Mouse (Mus musculus) kidney, adult 2 months (tissue): ENCODE measurements around the gene Calml4. TPM values are rescaled to one million over a fixed set of nuclear protein-coding genes. Genes with fewer than 3 reads are reported as not detected.

Experiments used
- DNase-seq: peaks from one replicate; pipeline ENCODE4 v3.0.0; 2021
- H3K27ac ChIP-seq: fragments of 200-500 bp; 2 replicates; pipeline ENCODE4 v1.5.1; 2012; ENCODE audit warnings: low read depth, low read length, control low read depth, inconsistent platforms; ENCODE audit not compliant: insufficient read depth
- H3K27me3 ChIP-seq: fragments of 200-500 bp; replicated peaks from 2 replicates; pipeline ENCODE4 v1.6.1; 2012; ENCODE audit warnings: mild to moderate bottlenecking, moderate library complexity, low read length, inconsistent platforms; ENCODE audit not compliant: control insufficient read depth, insufficient read depth
- H3K36me3 ChIP-seq: fragments of 200-500 bp; 2 replicates; pipeline ENCODE4 v1.6.1; 2012; ENCODE audit warnings: mild to moderate bottlenecking, moderate library complexity, low read length, inconsistent platforms; ENCODE audit not compliant: control insufficient read depth, insufficient read depth
- H3K4me1 ChIP-seq: fragments of 200-500 bp; 2 replicates; pipeline ENCODE4 v1.6.1; 2011; ENCODE audit warnings: low read length; ENCODE audit not compliant: control insufficient read depth, insufficient read depth
- H3K4me3 ChIP-seq: fragments of 200-500 bp; 2 replicates; pipeline ENCODE4 v1.5.1; 2011; ENCODE audit warnings: mild to moderate bottlenecking, low read depth, low read length, control low read depth; ENCODE audit not compliant: insufficient read depth
- CTCF ChIP-seq: fragments of 200-500 bp; conservative IDR thresholded peaks from 2 replicates; pipeline ENCODE4 v1.5.1; 2011; ENCODE audit warnings: low read depth, mild to moderate bottlenecking, control low read depth, low read length, moderate library complexity, mixed read lengths; ENCODE audit not compliant: insufficient read depth, insufficient read length
- POLR2A ChIP-seq: fragments of 200-500 bp; IDR thresholded peaks from one replicate; pipeline ENCODE4 v1.6.1; 2011; ENCODE audit warnings: low read depth, low read length, control low read depth
- WGBS: fragments of 180-500 bp; shearing (Covaris S2); methylation state at CpG from one replicate; pipeline ENCODE4 v1.1.7; 2018; 5-methylcytosine and 5-hydroxymethylcytosine counted together
- polyA plus RNA-seq: library from polyadenylated mRNA; depleted of rRNA; stranded (reverse); fragments of >200 nt; gene quantifications from 2 replicates; pipeline ENCODE4 v1.2.3, GENCODE M21; 2012

Calml4 gene
- polyA plus RNA-seq, 1 experiment, result 296 TPM

- Histone ChIP-seq H3K4me1 (peaks cover 4% of the 10 kb centered on the region; the same call in 1 of the 2 replicates), H3K36me3 (no peaks in the 10 kb centered on the region), H3K27ac (no peak overlapping the region), H3K27me3 (no peaks in the 10 kb centered on the region), H3K4me3 (no peak overlapping the region)
- no peak for DNase-seq
- TF ChIP-seq POLR2A, result no peak
- TF ChIP-seq CTCF, result no peak
- 47% methylated on average over 9 of the region's 9 CpGs for WGBS
Measured at GRCm38 (mm10) chr9:62825791-62826393, 32.0 kb upstream of the Calml4 start.

- H3K36me3 ChIP-seq, result no peaks in the 10 kb centered on the region
- peaks cover 4% of the 10 kb centered on the region; the same call in 1 of the 2 replicates for H3K4me1 ChIP-seq
- H3K27me3 ChIP-seq, result no peaks in the 10 kb centered on the region
- no peak for TF ChIP-seq CTCF
- no peak for TF ChIP-seq POLR2A
- DNase-seq, result no peak
- 34% methylated on average over 7 of the region's 7 CpGs for WGBS
- H3K27ac ChIP-seq, result no peak overlapping the region
- H3K4me3 ChIP-seq, result no peak overlapping the region
Measured at GRCm38 (mm10) chr9:62826456-62826855, 31.4 kb upstream of the Calml4 start.

GRCm38 (mm10) chr9:62827939-62828652 lies 29.8 kb upstream of the Calml4 start:
- Histone ChIP-seq H3K4me3 (peak overlapping the region; percentile 25), H3K36me3 (no peaks in the 10 kb centered on the region), H3K27me3 (no peaks in the 10 kb centered on the region), H3K27ac (peak overlapping the region; percentile 8; the same call in 1 of the 2 replicates), H3K4me1 (peaks cover 4% of the 10 kb centered on the region; the same call in 1 of the 2 replicates)
- WGBS, result 10% methylated on average over 24 of the region's 24 CpGs
- peak; percentile 40 for DNase-seq
- TF ChIP-seq POLR2A, result no peak
- no peak for TF ChIP-seq CTCF

DNA sequence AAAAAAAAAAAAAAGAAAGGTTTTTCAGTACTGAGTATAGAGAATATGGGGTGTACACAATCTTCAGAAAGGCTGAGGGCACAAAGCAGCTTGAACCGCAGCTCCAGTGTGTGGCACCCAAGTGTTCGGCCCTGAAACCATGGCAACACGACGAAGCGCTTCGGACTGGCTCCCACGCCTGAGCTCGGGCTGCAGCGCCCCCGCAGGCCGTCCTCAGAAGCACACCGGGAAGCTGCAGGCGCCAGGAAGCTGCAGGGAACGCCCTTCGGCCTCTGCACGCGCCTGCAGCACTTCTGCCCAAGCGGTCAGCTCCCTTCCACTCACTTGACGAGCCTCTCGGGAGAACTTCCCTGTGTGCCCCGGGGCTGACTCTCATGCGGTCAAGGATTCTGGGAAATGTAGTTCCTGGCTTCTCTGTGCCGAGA lies 29.2 kb upstream of the Calml4 start:
- WGBS, result under 1% methylated on average over 23 of the region's 23 CpGs
- Histone ChIP-seq H3K4me3 (no peak overlapping the region), H3K27me3 (no peaks in the 10 kb centered on the region), H3K4me1 (peaks cover 4% of the 10 kb centered on the region; the same call in 1 of the 2 replicates), H3K27ac (no peak overlapping the region), H3K36me3 (no peaks in the 10 kb centered on the region)
- TF ChIP-seq POLR2A (no peak), CTCF (peak; percentile 96)
- DNase-seq, result peak; percentile 99

- TF ChIP-seq CTCF (no peak), POLR2A (no peak)
- peaks cover 4% of the 10 kb centered on the region; the same call in 1 of the 2 replicates for H3K4me1 ChIP-seq
- no peak overlapping the region for H3K27ac ChIP-seq
- H3K27me3 ChIP-seq, result no peaks in the 10 kb centered on the region
- H3K36me3 ChIP-seq, result no peaks in the 10 kb centered on the region
- no peak overlapping the region for H3K4me3 ChIP-seq
- 79% methylated on average over 6 of the region's 6 CpGs for WGBS
- DNase-seq, result no peak
Measured at GRCm38 (mm10) chr9:62829877-62830276, 28.0 kb upstream of the Calml4 start.

- H3K36me3 ChIP-seq, result no peaks in the 10 kb centered on the region
- DNase-seq, result no peak
- WGBS, result 80% methylated on average over 5 of the region's 5 CpGs
- TF ChIP-seq POLR2A, result no peak
- no peak for TF ChIP-seq CTCF
- H3K27me3 ChIP-seq, result no peaks in the 10 kb centered on the region
- H3K4me3 ChIP-seq, result no peak overlapping the region
- H3K27ac ChIP-seq, result no peak overlapping the region
- H3K4me1 ChIP-seq, result peaks cover 4% of the 10 kb centered on the region; the same call in 1 of the 2 replicates
Measured at GRCm38 (mm10) chr9:62834906-62835305, 23.0 kb upstream of the Calml4 start.
